Mouse (Mus musculus): Measurements from ENCODE around the gene Pitx3. TPM values are rescaled to one million over a fixed set of nuclear protein-coding genes. Genes with fewer than 3 reads are reported as not detected.

The Pitx3 gene
- polyA plus RNA-seq, 1 experiment from 2014 or later = 3.4 TPM

GRCm38 (mm10) chr19:46103437-46104186, 44.5 kb downstream of the Pitx3 start:
- Histone ChIP-seq H3K9me3 (ENCODE audit: control insufficient read depth, low read length) (no peaks in the 10 kb centered on the region), H3K27ac (replicated peaks; ENCODE audit: low read depth, low read length) (no peak overlapping the region), H3K4me1 (ENCODE audit: control insufficient read depth, insufficient read depth, low read length) (no peaks in the 10 kb centered on the region), H3K4me3 (ENCODE audit: low read depth, low read length) (no peak overlapping the region), H3K27me3 (ENCODE audit: control insufficient read depth, insufficient read depth, low read length) (no peaks in the 10 kb centered on the region), H3K9ac (ENCODE audit: low read length) (no peak overlapping the region), H3K4me2 (ENCODE audit: low read depth, severe bottlenecking) (no peak overlapping the region), H3K36me3 (ENCODE audit: control insufficient read depth, insufficient read depth, low read length) (no peaks in the 10 kb centered on the region)
- WGBS = 94% methylated on average over 6 of the region's 6 CpGs
- ATAC-seq (ENCODE audit: insufficient number of reproducible peaks, low FRiP score, low TSS enrichment, low read depth) (no peak), DNase-seq (ENCODE audit: low spot score) (no peak)

- no peaks in the 10 kb centered on the region for H3K27me3 ChIP-seq (ENCODE audit: control insufficient read depth, insufficient read depth, low read length)
- H3K4me3 ChIP-seq (ENCODE audit: low read depth, low read length) = no peak overlapping the region
- no peaks in the 10 kb centered on the region for H3K4me1 ChIP-seq (ENCODE audit: control insufficient read depth, insufficient read depth, low read length)
- no peak for DNase-seq (ENCODE audit: low spot score)
- ATAC-seq (ENCODE audit: insufficient number of reproducible peaks, low FRiP score, low TSS enrichment, low read depth) = no peak
- no peak overlapping the region for H3K9ac ChIP-seq (ENCODE audit: low read length)
- 94% methylated on average over 3 of the region's 3 CpGs for WGBS
- no peak overlapping the region for H3K27ac ChIP-seq (replicated peaks; ENCODE audit: low read depth, low read length)
- H3K4me2 ChIP-seq (ENCODE audit: low read depth, severe bottlenecking) = no peak overlapping the region
- no peaks in the 10 kb centered on the region for H3K36me3 ChIP-seq (ENCODE audit: control insufficient read depth, insufficient read depth, low read length)
- H3K9me3 ChIP-seq (ENCODE audit: control insufficient read depth, low read length) = no peaks in the 10 kb centered on the region
Measured at GRCm38 (mm10) chr19:46099561-46099960, 48.6 kb downstream of the Pitx3 start.

DNA sequence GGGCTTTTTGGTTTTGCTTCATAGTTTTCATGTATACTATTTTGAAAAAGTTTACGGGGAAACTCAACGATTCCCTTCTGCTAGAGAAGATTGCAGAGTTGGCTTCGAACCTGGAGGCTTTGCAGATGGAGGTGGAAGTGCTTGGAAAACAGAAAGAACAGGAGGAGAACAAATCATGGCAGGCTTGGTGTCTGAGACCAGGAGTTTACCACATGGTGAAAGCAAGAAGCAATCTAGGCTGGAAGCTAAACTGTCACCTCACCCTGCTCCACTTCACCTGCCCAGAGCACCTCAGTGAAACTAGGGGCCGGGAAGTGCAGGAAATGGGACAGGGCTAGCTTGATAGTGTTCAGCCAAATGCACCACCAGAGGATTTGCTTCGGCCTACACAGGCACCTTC, 51.7 kb downstream of the Pitx3 start:
- DNase-seq (ENCODE audit: low spot score) (no peak), ATAC-seq (ENCODE audit: insufficient number of reproducible peaks, low FRiP score, low TSS enrichment, low read depth) (no peak)
- Histone ChIP-seq H3K4me1 (ENCODE audit: control insufficient read depth, insufficient read depth, low read length) (no peaks in the 10 kb centered on the region), H3K4me3 (ENCODE audit: low read depth, low read length) (no peak overlapping the region), H3K27ac (replicated peaks; ENCODE audit: low read depth, low read length) (no peak overlapping the region), H3K9me3 (ENCODE audit: control insufficient read depth, low read length) (no peaks in the 10 kb centered on the region), H3K27me3 (ENCODE audit: control insufficient read depth, insufficient read depth, low read length) (no peaks in the 10 kb centered on the region), H3K36me3 (ENCODE audit: control insufficient read depth, insufficient read depth, low read length) (no peaks in the 10 kb centered on the region), H3K9ac (ENCODE audit: low read length) (no peak overlapping the region), H3K4me2 (ENCODE audit: low read depth, severe bottlenecking) (no peak overlapping the region)
- WGBS = 88% methylated on average over 5 of the region's 5 CpGs

- H3K27ac ChIP-seq (replicated peaks; ENCODE audit: low read depth, low read length) = no peak overlapping the region
- H3K36me3 ChIP-seq (ENCODE audit: control insufficient read depth, insufficient read depth, low read length) = no peaks in the 10 kb centered on the region
- no peak overlapping the region for H3K4me2 ChIP-seq (ENCODE audit: low read depth, severe bottlenecking)
- H3K27me3 ChIP-seq (ENCODE audit: control insufficient read depth, insufficient read depth, low read length) = no peaks in the 10 kb centered on the region
- H3K9me3 ChIP-seq (ENCODE audit: control insufficient read depth, low read length) = no peaks in the 10 kb centered on the region
- H3K9ac ChIP-seq (ENCODE audit: low read length) = no peak overlapping the region
- no peaks in the 10 kb centered on the region for H3K4me1 ChIP-seq (ENCODE audit: control insufficient read depth, insufficient read depth, low read length)
- ATAC-seq (ENCODE audit: insufficient number of reproducible peaks, low FRiP score, low TSS enrichment, low read depth) (no peak), DNase-seq (ENCODE audit: low spot score) (no peak)
- no peak overlapping the region for H3K4me3 ChIP-seq (ENCODE audit: low read depth, low read length)
- WGBS = 90% methylated on average over 4 of the region's 4 CpGs
Measured at GRCm38 (mm10) chr19:46095291-46095690, 52.8 kb downstream of the Pitx3 start.

- DNase-seq (ENCODE audit: low spot score) (no peak), ATAC-seq (ENCODE audit: insufficient number of reproducible peaks, low FRiP score, low TSS enrichment, low read depth) (no peak)
- Histone ChIP-seq H3K9ac (ENCODE audit: low read length) (no peak overlapping the region), H3K27ac (replicated peaks; ENCODE audit: low read depth, low read length) (no peak overlapping the region), H3K4me1 (ENCODE audit: control insufficient read depth, insufficient read depth, low read length) (no peaks in the 10 kb centered on the region), H3K36me3 (ENCODE audit: control insufficient read depth, insufficient read depth, low read length) (no peaks in the 10 kb centered on the region), H3K9me3 (ENCODE audit: control insufficient read depth, low read length) (no peaks in the 10 kb centered on the region), H3K4me2 (ENCODE audit: low read depth, severe bottlenecking) (no peak overlapping the region), H3K4me3 (ENCODE audit: low read depth, low read length) (no peak overlapping the region), H3K27me3 (ENCODE audit: control insufficient read depth, insufficient read depth, low read length) (no peaks in the 10 kb centered on the region)
- WGBS = 96% methylated on average over 2 of the region's 2 CpGs
Measured at GRCm38 (mm10) chr19:46094144-46094543, 54.0 kb downstream of the Pitx3 start.

- no peak for DNase-seq (ENCODE audit: low spot score)
- 88% methylated on average over 4 of the region's 4 CpGs for WGBS
- Histone ChIP-seq H3K36me3 (ENCODE audit: control insufficient read depth, insufficient read depth, low read length) (no peaks in the 10 kb centered on the region), H3K4me2 (ENCODE audit: low read depth, severe bottlenecking) (no peak overlapping the region), H3K9ac (ENCODE audit: low read length) (no peak overlapping the region), H3K27ac (replicated peaks; ENCODE audit: low read depth, low read length) (no peak overlapping the region), H3K9me3 (ENCODE audit: control insufficient read depth, low read length) (no peaks in the 10 kb centered on the region), H3K4me1 (ENCODE audit: control insufficient read depth, insufficient read depth, low read length) (no peaks in the 10 kb centered on the region), H3K27me3 (ENCODE audit: control insufficient read depth, insufficient read depth, low read length) (no peaks in the 10 kb centered on the region), H3K4me3 (ENCODE audit: low read depth, low read length) (no peak overlapping the region)
- ATAC-seq (ENCODE audit: insufficient number of reproducible peaks, low FRiP score, low TSS enrichment, low read depth) = no peak
Measured at GRCm38 (mm10) chr19:46091641-46092040, 56.5 kb downstream of the Pitx3 start.

DNA sequence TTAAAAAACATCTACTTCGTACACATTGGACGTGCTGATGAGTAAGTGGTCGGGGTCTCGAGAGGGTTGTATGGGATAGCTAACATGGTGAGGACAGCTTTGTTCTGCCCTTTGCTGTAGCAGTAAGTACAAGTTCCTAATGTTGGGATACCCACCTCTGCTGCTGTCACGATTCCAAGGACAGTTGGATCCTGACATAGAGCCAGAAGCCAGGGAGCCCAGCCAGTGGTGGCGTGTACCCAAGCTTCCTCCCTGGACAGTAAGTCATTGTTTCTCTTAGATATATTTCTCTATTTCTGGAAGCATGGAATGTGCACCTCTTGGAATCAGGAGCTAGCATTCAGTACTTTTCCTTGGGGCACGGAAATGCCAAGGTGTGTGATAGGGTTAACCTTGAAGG, 60.3 kb downstream of the Pitx3 start:
- peaks cover 14% of the 10 kb centered on the region; the same call in 1 of the 2 replicates for H3K36me3 ChIP-seq (ENCODE audit: control insufficient read depth, insufficient read depth, low read length)
- no peaks in the 10 kb centered on the region for H3K4me1 ChIP-seq (ENCODE audit: control insufficient read depth, insufficient read depth, low read length)
- no peak for DNase-seq (ENCODE audit: low spot score)
- H3K4me2 ChIP-seq (ENCODE audit: low read depth, severe bottlenecking) = no peak overlapping the region
- H3K4me3 ChIP-seq (ENCODE audit: low read depth, low read length) = no peak overlapping the region
- H3K9ac ChIP-seq (ENCODE audit: low read length) = no peak overlapping the region
- 90% methylated on average over 7 of the region's 7 CpGs for WGBS
- no peak overlapping the region for H3K27ac ChIP-seq (replicated peaks; ENCODE audit: low read depth, low read length)
- no peaks in the 10 kb centered on the region for H3K27me3 ChIP-seq (ENCODE audit: control insufficient read depth, insufficient read depth, low read length)
- no peak for ATAC-seq (ENCODE audit: insufficient number of reproducible peaks, low FRiP score, low TSS enrichment, low read depth)
- no peaks in the 10 kb centered on the region for H3K9me3 ChIP-seq (ENCODE audit: control insufficient read depth, low read length)

GRCm38 (mm10) chr19:46086337-46086736, 61.8 kb downstream of the Pitx3 start:
- H3K4me3 ChIP-seq (ENCODE audit: low read depth, low read length) = no peak overlapping the region
- no peak for ATAC-seq (ENCODE audit: insufficient number of reproducible peaks, low FRiP score, low TSS enrichment, low read depth)
- H3K27ac ChIP-seq (replicated peaks; ENCODE audit: low read depth, low read length) = no peak overlapping the region
- H3K4me2 ChIP-seq (ENCODE audit: low read depth, severe bottlenecking) = no peak overlapping the region
- no peaks in the 10 kb centered on the region for H3K4me1 ChIP-seq (ENCODE audit: control insufficient read depth, insufficient read depth, low read length)
- peak; percentile 57 for DNase-seq (ENCODE audit: low spot score)
- 51% methylated on average over 3 of the region's 3 CpGs for WGBS
- no peaks in the 10 kb centered on the region for H3K9me3 ChIP-seq (ENCODE audit: control insufficient read depth, low read length)
- H3K36me3 ChIP-seq (ENCODE audit: control insufficient read depth, insufficient read depth, low read length) = peaks cover 27% of the 10 kb centered on the region; the same call in 1 of the 2 replicates
- H3K27me3 ChIP-seq (ENCODE audit: control insufficient read depth, insufficient read depth, low read length) = no peaks in the 10 kb centered on the region
- H3K9ac ChIP-seq (ENCODE audit: low read length) = no peak overlapping the region
